Mouse (Mus musculus) midbrain, postnatal 0 days (tissue): ENCODE results near the gene Stat5b. TPM values are rescaled to one million over a fixed set of nuclear protein-coding genes. Genes with fewer than 3 reads are reported as not detected.

ENCODE experiments used
- ATAC-seq: fragments of 200-750 bp; cut with Nextera tagmentation; 2 replicates; pipeline ENCODE4 v1.8.0; 2017; ENCODE audit warnings: moderate number of reproducible peaks, mild to moderate bottlenecking, moderate TSS enrichment, moderate library complexity; ENCODE audit not compliant: low FRiP score
- DNase-seq: peaks from one replicate; pipeline ENCODE4 v3.0.0-alpha.2; 2015; ENCODE audit warnings: low spot score
- H3K27ac ChIP-seq: fragments of 300-500 bp; sonication (generic); 2 replicates; pipeline ENCODE4 v1.5.1; 2014; ENCODE audit warnings: low read depth, mild to moderate bottlenecking, low read length, mixed read lengths
- H3K27me3 ChIP-seq: fragments of 300-500 bp; sonication (generic); 2 replicates; pipeline ENCODE4 v1.6.1; 2014; ENCODE audit warnings: low read length, control low read depth, mixed read lengths; ENCODE audit not compliant: insufficient read depth
- H3K36me3 ChIP-seq: fragments of 300-500 bp; sonication (generic); 2 replicates; pipeline ENCODE4 v1.6.1; 2014; ENCODE audit warnings: low read length, control low read depth, mixed read lengths; ENCODE audit not compliant: insufficient read depth
- H3K4me1 ChIP-seq: fragments of 300-500 bp; sonication (generic); 2 replicates; pipeline ENCODE4 v1.6.1; 2014; ENCODE audit warnings: mild to moderate bottlenecking, control low read depth, antibody characterized with exemption, low read length, mixed read lengths; ENCODE audit not compliant: insufficient read depth
- H3K4me2 ChIP-seq: fragments of 300-500 bp; sonication (generic); 2 replicates; pipeline ENCODE4 v1.6.1; 2014; ENCODE audit warnings: low read depth, mild to moderate bottlenecking, low read length, mixed read lengths; ENCODE audit not compliant: poor library complexity, severe bottlenecking
- H3K4me3 ChIP-seq: fragments of 300-500 bp; sonication (generic); 2 replicates; pipeline ENCODE4 v1.5.1; 2014; ENCODE audit warnings: low read depth, mild to moderate bottlenecking, low read length, moderate library complexity
- H3K9ac ChIP-seq: fragments of 300-500 bp; sonication (generic); replicated peaks from 2 replicates; pipeline ENCODE4 v1.6.1; 2014; ENCODE audit warnings: mild to moderate bottlenecking, low read length, moderate library complexity, mixed read lengths; ENCODE audit not compliant: poor library complexity, severe bottlenecking
- H3K9me3 ChIP-seq: fragments of 300-500 bp; sonication (generic); 2 replicates; pipeline ENCODE4 v1.6.1; 2016; ENCODE audit warnings: low read length, control low read depth
- CTCF ChIP-seq: IDR thresholded peaks from 2 replicates; pipeline ENCODE4 v1.5.1; 2016; ENCODE audit warnings: antibody characterized with exemption, mild to moderate bottlenecking
- WGBS: fragments of 180-500 bp; shearing (Covaris S2); extraction: QIAGEN DNeasy Blood & Tissue Kit; methylation state at CpG from one replicate; pipeline ENCODE4 v1.1.7; 2014; 5-methylcytosine and 5-hydroxymethylcytosine counted together
- polyA plus RNA-seq: library from polyadenylated mRNA; unstranded; fragments of >200 nt; fragmentation: Nextera tagmentation; extraction: Ambion mirVana; gene quantifications from 2 replicates; pipeline ENCODE4 v1.2.1, GENCODE M21; 2015
- total RNA-seq: library from RNA; depleted of rRNA; stranded (reverse); fragments of >200 nt; gene quantifications from 2 replicates; pipeline ENCODE4 v1.2.3, GENCODE M21; 2014

Stat5b gene
- total and polyA plus RNA-seq, 2 experiments from 2014 or later = 15.7 to 22.5 TPM

DNA sequence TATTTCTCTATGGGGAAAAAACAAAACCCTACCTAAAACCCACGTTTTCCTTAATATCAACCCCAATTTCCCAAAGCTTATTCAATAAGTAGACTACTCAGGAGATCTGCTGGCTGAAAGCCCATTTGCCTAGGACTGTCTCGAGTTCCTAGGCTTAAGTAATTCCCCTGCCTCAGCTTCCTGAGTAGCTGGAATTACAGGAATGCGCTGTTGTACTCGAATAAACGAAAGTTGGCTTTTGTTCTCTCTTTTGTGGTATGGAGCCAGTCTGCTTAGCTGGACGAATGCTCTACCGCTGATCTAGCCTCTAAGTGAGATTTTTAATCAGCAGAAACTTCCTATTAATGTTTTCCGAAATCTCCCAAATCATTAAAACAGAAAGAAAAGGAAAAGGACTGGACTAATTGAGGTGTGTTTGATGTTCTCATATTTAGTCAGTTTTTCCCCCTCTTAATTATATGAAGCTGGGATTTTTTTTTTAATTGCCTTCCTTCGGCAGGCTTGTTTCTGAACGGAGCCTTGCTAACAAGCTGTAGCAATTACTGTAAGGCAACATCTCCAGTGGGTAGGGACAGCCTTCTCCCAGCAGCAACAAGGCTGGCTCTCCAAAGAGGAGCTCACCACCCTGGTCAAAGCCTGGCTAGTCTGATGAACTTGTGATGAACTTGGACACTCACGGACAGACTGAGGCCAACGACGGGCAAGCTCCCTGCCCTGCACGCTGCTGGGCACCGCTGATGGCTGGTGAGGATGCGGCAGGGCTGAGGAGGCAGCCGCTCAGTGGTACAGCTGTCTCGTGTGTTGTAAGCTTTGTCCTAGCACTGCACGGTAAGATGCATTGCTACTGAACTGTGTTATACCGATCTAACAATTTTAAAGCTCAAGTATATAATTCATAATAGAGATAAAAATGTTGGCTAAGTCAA lies 43.9 kb downstream of the Stat5b start:
- Histone ChIP-seq H3K4me3 (no peak overlapping the region), H3K9ac (no peak overlapping the region), H3K36me3 (peaks cover 32% of the 10 kb centered on the region), H3K9me3 (no peaks in the 10 kb centered on the region), H3K27ac (no peak overlapping the region), H3K27me3 (no peaks in the 10 kb centered on the region), H3K4me1 (no peaks in the 10 kb centered on the region), H3K4me2 (no peak overlapping the region)
- TF ChIP-seq CTCF = no peak
- WGBS = 66% methylated on average over 20 of the region's 20 CpGs
- ATAC-seq (no peak), DNase-seq (no peak)

DNA sequence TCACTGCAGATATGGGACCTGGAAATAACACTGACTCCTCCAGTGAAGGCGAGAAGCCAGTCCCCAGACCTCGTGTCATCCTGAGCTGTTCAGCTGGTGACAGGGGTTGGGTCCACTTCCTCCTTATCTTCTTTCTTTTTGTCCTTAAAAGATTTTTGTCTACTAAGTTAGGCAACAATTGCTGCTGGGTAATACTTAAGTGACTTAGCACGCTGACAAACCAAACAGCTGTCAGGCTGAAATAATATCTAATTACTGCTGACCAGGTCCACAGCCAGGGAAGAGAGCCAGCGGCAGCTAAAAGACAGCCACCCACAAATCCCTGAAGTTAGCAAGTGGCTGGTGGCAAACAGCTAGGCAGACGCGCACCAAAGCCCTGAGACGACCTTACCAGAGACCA lies 45.0 kb downstream of the Stat5b start:
- H3K9me3 ChIP-seq = no peaks in the 10 kb centered on the region
- ATAC-seq (no peak), DNase-seq (no peak)
- WGBS = 88% methylated on average over 7 of the region's 7 CpGs
- no peak overlapping the region for H3K4me2 ChIP-seq
- H3K27ac ChIP-seq = no peak overlapping the region
- no peak overlapping the region for H3K4me3 ChIP-seq
- H3K27me3 ChIP-seq = no peaks in the 10 kb centered on the region
- no peak overlapping the region for H3K9ac ChIP-seq
- H3K36me3 ChIP-seq = peaks cover 39% of the 10 kb centered on the region
- TF ChIP-seq CTCF = no peak
- H3K4me1 ChIP-seq = no peaks in the 10 kb centered on the region

DNA sequence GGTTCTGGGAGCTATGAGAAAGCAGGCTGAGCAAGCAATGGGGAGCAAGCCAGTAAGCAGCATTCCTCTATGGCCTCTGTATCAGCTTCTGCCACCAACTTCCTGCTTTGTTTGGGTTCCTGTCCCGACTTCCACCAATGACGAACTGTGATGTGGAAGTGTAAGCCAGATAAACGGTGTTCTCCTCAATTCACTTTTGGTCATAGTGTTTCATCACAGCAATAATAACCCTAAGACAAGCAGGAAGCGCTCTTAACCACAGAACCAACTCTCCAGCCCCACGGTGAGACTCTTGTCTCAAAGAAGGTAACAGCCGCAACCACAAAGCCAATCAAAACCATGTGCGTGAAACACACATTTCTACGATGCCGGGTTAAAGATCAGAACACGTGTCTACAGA lies 46.1 kb downstream of the Stat5b start:
- Histone ChIP-seq H3K27ac (no peak overlapping the region), H3K36me3 (peaks cover 42% of the 10 kb centered on the region), H3K4me2 (no peak overlapping the region), H3K9ac (no peak overlapping the region), H3K27me3 (no peaks in the 10 kb centered on the region), H3K4me3 (no peak overlapping the region), H3K4me1 (no peaks in the 10 kb centered on the region), H3K9me3 (no peaks in the 10 kb centered on the region)
- ATAC-seq (no peak), DNase-seq (no peak)
- 96% methylated on average over 10 of the region's 10 CpGs for WGBS
- no peak for TF ChIP-seq CTCF

DNA sequence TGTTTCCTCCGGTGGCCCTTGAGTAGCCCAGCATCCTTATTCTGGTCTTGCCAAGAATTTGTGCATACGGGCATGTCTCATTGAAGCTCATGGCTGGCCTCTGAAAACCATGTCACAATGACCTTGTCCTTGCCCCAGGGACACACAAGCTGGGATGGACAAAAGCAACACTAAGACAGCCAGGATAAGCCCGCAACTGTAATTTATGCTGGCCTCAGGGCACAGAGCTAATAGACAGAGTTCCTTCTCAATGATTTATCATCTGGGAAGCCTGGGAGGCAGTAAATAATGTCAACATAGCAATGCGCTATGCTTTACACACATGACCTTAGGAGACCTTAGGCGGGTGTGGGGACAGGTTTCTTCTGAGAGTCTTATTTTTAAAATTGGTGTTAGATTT lies 51.1 kb downstream of the Stat5b start:
- Histone ChIP-seq H3K4me2 (no peak overlapping the region), H3K27me3 (no peaks in the 10 kb centered on the region), H3K4me3 (no peak overlapping the region), H3K9me3 (no peaks in the 10 kb centered on the region), H3K4me1 (no peaks in the 10 kb centered on the region), H3K27ac (no peak overlapping the region), H3K36me3 (peaks cover 36% of the 10 kb centered on the region), H3K9ac (no peak overlapping the region)
- DNase-seq (no peak), ATAC-seq (no peak)
- no peak for TF ChIP-seq CTCF
- 54% methylated on average over 5 of the region's 5 CpGs for WGBS

DNA sequence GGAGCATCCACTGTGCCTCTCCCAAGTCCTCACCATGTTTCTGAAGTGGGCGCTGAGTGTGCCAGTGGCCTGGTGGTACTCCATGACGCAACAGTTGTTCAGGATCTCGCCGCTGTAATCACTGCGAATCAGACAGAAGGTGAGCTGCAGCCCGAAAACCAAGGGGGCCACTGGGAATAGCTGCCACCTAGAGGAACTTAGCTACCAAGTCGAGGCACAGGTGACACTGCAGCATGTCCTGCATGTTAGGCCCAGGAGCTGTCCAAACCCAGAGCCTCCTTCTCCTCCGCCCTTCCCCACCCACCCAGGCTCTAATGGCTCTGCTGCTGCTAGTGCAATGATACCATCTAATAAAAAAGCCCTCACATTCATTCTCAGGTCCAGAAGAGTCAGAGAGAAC lies 53.9 kb downstream of the Stat5b start:
- Histone ChIP-seq H3K36me3 (peaks cover 13% of the 10 kb centered on the region), H3K4me2 (no peak overlapping the region), H3K4me1 (no peaks in the 10 kb centered on the region), H3K4me3 (no peak overlapping the region), H3K9me3 (no peaks in the 10 kb centered on the region), H3K27ac (no peak overlapping the region), H3K9ac (no peak overlapping the region), H3K27me3 (no peaks in the 10 kb centered on the region)
- DNase-seq = no peak
- 73% methylated on average over 8 of the region's 8 CpGs for WGBS
- TF ChIP-seq CTCF = no peak
- ATAC-seq = no peak

DNA sequence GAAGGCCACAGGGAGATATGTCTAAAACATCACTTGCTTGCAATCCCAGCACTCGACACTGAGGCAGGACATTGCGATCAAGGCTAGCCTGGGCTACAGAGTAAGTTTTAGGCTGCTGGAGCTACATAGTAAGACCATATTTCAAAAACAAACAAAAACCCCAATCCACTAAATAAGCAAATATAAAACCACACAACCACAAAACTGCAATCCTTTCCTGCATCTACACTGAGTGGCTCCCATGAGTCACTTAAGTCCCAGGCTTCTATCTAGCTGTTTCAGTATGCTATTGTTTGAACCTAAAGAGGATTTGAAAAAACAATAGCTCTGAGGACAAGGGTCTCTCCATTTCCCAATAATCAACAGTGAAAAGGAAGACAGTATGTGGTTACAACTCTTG lies 55.1 kb downstream of the Stat5b start:
- TF ChIP-seq CTCF = no peak
- DNase-seq = no peak
- Histone ChIP-seq H3K4me2 (no peak overlapping the region), H3K9me3 (no peaks in the 10 kb centered on the region), H3K4me3 (no peak overlapping the region), H3K27me3 (no peaks in the 10 kb centered on the region), H3K4me1 (no peaks in the 10 kb centered on the region), H3K36me3 (peaks cover 7% of the 10 kb centered on the region; the same call in 1 of the 2 replicates), H3K9ac (no peak overlapping the region), H3K27ac (no peak overlapping the region)
- 88% methylated on average over 2 of the region's 2 CpGs for WGBS
- no peak for ATAC-seq
